In the genomic region with DNA sequence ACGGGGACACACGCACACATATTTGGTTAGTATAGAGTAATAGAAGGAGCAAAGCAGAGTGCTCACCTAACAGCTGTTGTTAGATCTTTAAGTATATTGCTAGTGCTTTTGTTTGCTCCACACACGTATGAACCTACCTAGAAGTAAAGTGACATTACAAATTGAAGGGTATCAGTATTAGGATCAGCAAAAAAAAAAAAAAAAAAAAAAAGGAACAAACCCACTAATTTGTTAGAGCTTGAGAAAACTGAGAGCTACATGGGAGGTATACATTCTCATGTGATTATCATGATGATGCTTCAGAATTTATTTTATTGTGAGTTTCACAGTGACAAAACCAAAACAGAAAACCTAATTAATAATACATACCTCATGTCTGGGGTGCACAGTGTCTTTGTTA, we compare ENCODE assay signal across 28 mouse cellular contexts.
"Had no signal": no experiment of that assay in that cellular context is flagged by ENCODE, and none has a peak within 500 bp of the region (broad histone marks: within the 10 kb centered on the region; RNA-seq: fewer than 3 reads in every experiment).

No protein-coding gene starts in this region.

- H3K36me3 ChIP-seq: embryonic facial prominence, embryonic 15.5 days; forebrain, embryonic 12.5 days; forebrain, embryonic 15.5 days had no signal

- H3K4me3 ChIP-seq: embryonic facial prominence, embryonic 10.5 days; embryonic facial prominence, embryonic 12.5 days; embryonic facial prominence, embryonic 13.5 days; embryonic facial prominence, embryonic 15.5 days; erythroblast, embryonic 14.5 days; forebrain, embryonic 10.5 days; forebrain, embryonic 12.5 days; forebrain, embryonic 13.5 days; forebrain, embryonic 15.5 days; gastrocnemius, adult 2 months; heart, adult 2 months; heart, embryonic 10.5 days had no signal

- H3K9ac ChIP-seq: embryonic facial prominence, embryonic 12.5 days; embryonic facial prominence, embryonic 13.5 days; embryonic facial prominence, embryonic 15.5 days; forebrain, embryonic 12.5 days; forebrain, embryonic 13.5 days; forebrain, embryonic 15.5 days; forebrain, postnatal 0 days had no signal

- H3K27ac ChIP-seq: embryonic facial prominence, embryonic 10.5 days; embryonic facial prominence, embryonic 12.5 days; embryonic facial prominence, embryonic 13.5 days; embryonic facial prominence, embryonic 15.5 days; forebrain, embryonic 10.5 days; forebrain, embryonic 12.5 days; forebrain, embryonic 13.5 days; forebrain, embryonic 15.5 days; heart, embryonic 10.5 days had no signal

- H3K9me3 ChIP-seq: embryonic facial prominence, embryonic 10.5 days; embryonic facial prominence, embryonic 12.5 days; embryonic facial prominence, embryonic 13.5 days; embryonic facial prominence, embryonic 15.5 days; forebrain, embryonic 10.5 days; forebrain, embryonic 12.5 days; forebrain, embryonic 13.5 days; forebrain, embryonic 15.5 days; heart, embryonic 10.5 days had no signal

- DNase-seq: cerebellum, adult 9-10 months; cerebellum, adult 9-11 months; cerebellum, postnatal 10 days; cerebellum, postnatal 14 days; cerebellum, postnatal 25 days; cerebellum, postnatal 36 days; embryo, embryonic 11 days; forebrain, postnatal 0 days; gastrocnemius, adult 2 months; gastrocnemius, postnatal 10 days; gastrocnemius, postnatal 14 days; gastrocnemius, postnatal 25 days; gastrocnemius, postnatal 36 days; heart, adult 11 months; heart, adult 18-20 months; heart, adult 2 months had no signal

- ATAC-seq: forebrain, embryonic 13.5 days; forebrain, embryonic 14.5 days; forebrain, embryonic 15.5 days; forebrain, embryonic 16.5 days; forebrain, postnatal 0 days had no signal

- H3K27me3 ChIP-seq: embryonic facial prominence, embryonic 12.5 days; embryonic facial prominence, embryonic 13.5 days; embryonic facial prominence, embryonic 15.5 days; forebrain, embryonic 12.5 days; forebrain, embryonic 13.5 days; forebrain, embryonic 15.5 days had no signal

- H3K4me1 ChIP-seq: forebrain, embryonic 12.5 days; forebrain, embryonic 15.5 days had no signal

- H3K4me2 ChIP-seq: embryonic facial prominence, embryonic 12.5 days; embryonic facial prominence, embryonic 13.5 days; embryonic facial prominence, embryonic 15.5 days; forebrain, embryonic 12.5 days; forebrain, embryonic 13.5 days; forebrain, embryonic 15.5 days had no signal
